In genomic region chr3:87749977-87750376, GRCm38 (mm10) we compare ENCODE assay signal across 20 mouse cellular contexts. TPM values are rescaled to one million over a fixed set of nuclear protein-coding genes. Genes with fewer than 3 reads are reported as not detected.
A peak's percentile ranks its signal among the peaks of the same experiment; 100 is the strongest.
DNase-seq lines count a peak whose midpoint lies in the region; TF ChIP-seq lines count a peak whose summit lies in the region.
"Had no signal": no experiment of that assay in that cellular context is flagged by ENCODE, and none has a peak within 500 bp of the region (broad histone marks: within the 10 kb centered on the region; RNA-seq: fewer than 3 reads in every experiment).

No protein-coding gene starts in this region.

- no peaks in the 10 kb centered on the region for H3K36me3 ChIP-seq in heart, adult 2 months (ENCODE audit: control insufficient read depth, insufficient read depth, low read length)
- peaks cover 56% of the 10 kb centered on the region for H3K36me3 ChIP-seq in limb, embryonic 10.5 days
- H3K36me3 ChIP-seq: G1E had no signal

- no peak overlapping the region for H3K9ac ChIP-seq in heart, adult 2 months (ENCODE audit: low read depth, low read length)

- no peak overlapping the region for H3K27ac ChIP-seq in heart, adult 2 months
- H3K27ac ChIP-seq in limb, embryonic 10.5 days: 0 out of 2 replicates have a peak overlapping the region, but pooled peaks have one; percentile 19

- H3K79me2 ChIP-seq in heart, adult 2 months (replicated peaks; ENCODE audit: control insufficient read depth, insufficient read depth, low read length): no peaks in the 10 kb centered on the region

- TF ChIP-seq CTCF in heart, adult 2 months (IDR thresholded peaks at IDR 0.05): no peak

- intact Hi-C loops in heart, adult 2 months (cut with DNase I): loop anchor here (2.0 kb wide), 1 partner anchor 19 kb away; no protein-coding TSS in a partner anchor

- H3K4me3 ChIP-seq in heart, adult 2 months: no peak overlapping the region
- no peak overlapping the region for H3K4me3 ChIP-seq in limb, embryonic 10.5 days

- WGBS in heart, adult 2 months: 91% methylated on average over 12 of the region's 12 CpGs
- 90% methylated on average over 12 of the region's 12 CpGs for WGBS in limb, embryonic 10.5 days

- DNase-seq in heart, adult 11 months: peak; percentile 93
- DNase-seq in heart, adult 2 months: no peak
- no peak for DNase-seq in limb, embryonic 10.5 days (ENCODE audit: low spot score)
- no peak for DNase-seq in kidney, postnatal 4 days
- DNase-seq: adrenal gland, adult 2 months; adrenal gland, adult 8-10 months; adrenal gland, postnatal 10 days; adrenal gland, postnatal 14 days; adrenal gland, postnatal 25 days; adrenal gland, postnatal 36 days; B cell, adult 2 months; cerebellum, adult 11 months; cerebellum, adult 11-12 months; cerebellum, adult 18-20 months had no signal

- no peaks in the 10 kb centered on the region for H3K4me1 ChIP-seq in heart, adult 2 months (ENCODE audit: control insufficient read depth, insufficient read depth, low read length)
- H3K4me1 ChIP-seq in limb, embryonic 10.5 days: peaks cover 30% of the 10 kb centered on the region

- H3K27me3 ChIP-seq in heart, adult 2 months (ENCODE audit: control insufficient read depth, insufficient read depth, low read length): no peaks in the 10 kb centered on the region
- peaks cover 59% of the 10 kb centered on the region for H3K27me3 ChIP-seq in limb, embryonic 10.5 days (ENCODE audit: low read depth, poor library complexity, severe bottlenecking)

- no peak for TF ChIP-seq POLR2A in heart, adult 2 months (IDR thresholded peaks at IDR 0.05; ENCODE audit: insufficient read depth, low read depth, low read length)

- TF ChIP-seq EP300 in heart, adult 2 months (IDR thresholded peaks at IDR 0.05; ENCODE audit: insufficient read depth, low read depth, low read length): no peak

- no peaks in the 10 kb centered on the region for H3K9me3 ChIP-seq in limb, embryonic 10.5 days (replicated peaks)
- H3K9me3 ChIP-seq: G1E had no signal

RNA-seq across cellular contexts. Expression of gene Lrrc71, which starts 1.6 kb away (rescaled TPM):
- total RNA-seq in heart, adult 2 months (2021): under 1 TPM; 0.36 to 0.47 TPM
- 0.26 and 1.1 TPM in 2 replicates for polyA plus RNA-seq in heart, adult 2 months (2012; rRNA removed)
- 0.31 and 0.43 TPM in 2 replicates for polyA plus RNA-seq in limb, embryonic 10.5 days (2016; fragmentation: Nextera tagmentation; extraction: Ambion mirVana)
- polyA plus RNA-seq: G1E had no signal

RNA-seq across cellular contexts. Expression of gene Ntrk1, which starts 45.0 kb away (rescaled TPM):
- under 1 TPM; 0.14 to 0.16 TPM for total RNA-seq in heart, adult 2 months (2021)
- 0.38 and 0.57 TPM in 2 replicates for polyA plus RNA-seq in heart, adult 2 months (2012; rRNA removed)
- polyA plus RNA-seq in limb, embryonic 10.5 days (2016; fragmentation: Nextera tagmentation; extraction: Ambion mirVana): 0.28 and 0.29 TPM in 2 replicates
- total RNA-seq: G1E, MEL had no signal
- polyA plus RNA-seq: activated CD4-positive, CD25-positive, alpha-beta regulatory T cell, adult 4 months; C2C12; CD4-positive, CD25-positive, alpha-beta regulatory T cell, adult 4 months; G1E; Patski had no signal

RNA-seq across cellular contexts. Expression of gene Insrr, which starts 46.8 kb away (rescaled TPM):
- under 1 TPM in 1 of 2 experiments, not detected in 1; 0.05 TPM for total RNA-seq in heart, adult 2 months (2021)
- 0.04 TPM in 1 of 2 replicates, not detected in the other for polyA plus RNA-seq in heart, adult 2 months (2012; rRNA removed)
- 0.05 and 0.16 TPM in 2 replicates for polyA plus RNA-seq in limb, embryonic 10.5 days (2016; fragmentation: Nextera tagmentation; extraction: Ambion mirVana)
- polyA plus RNA-seq: C2C12, G1E had no signal
